ENCODE assay signal across 24 mouse cellular contexts in genomic region chr10:34912153-34912723, GRCm38 (mm10).
DNase-seq lines count a peak whose midpoint lies in the region; ATAC-seq and TF ChIP-seq lines count a peak whose summit lies in the region.
"Had no signal": no experiment of that assay in that cellular context is flagged by ENCODE, and none has a peak within 500 bp of the region (broad histone marks: within the 10 kb centered on the region; RNA-seq: fewer than 3 reads in every experiment).

No protein-coding gene starts in this region.

- H3K4me2 ChIP-seq in forebrain, postnatal 0 days (ENCODE audit: low read depth) = no peak overlapping the region
- H3K4me2 ChIP-seq in forebrain, embryonic 15.5 days (replicated peaks) = no peak overlapping the region
- H3K4me2 ChIP-seq in heart, embryonic 13.5 days = peak overlapping the region; percentile 24; the same call in 1 of the 2 replicates
- H3K4me2 ChIP-seq: embryonic facial prominence, embryonic 13.5 days; limb, embryonic 15.5 days; lung, embryonic 15.5 days; midbrain, embryonic 15.5 days; neural tube, embryonic 13.5 days had no signal

- no peak for ATAC-seq in forebrain, postnatal 0 days
- no peak for ATAC-seq in forebrain, embryonic 15.5 days (replicated peaks)
- no peak for ATAC-seq in heart, embryonic 13.5 days (ENCODE audit: extremely low read depth, insufficient number of reproducible peaks, low FRiP score, low TSS enrichment)
- ATAC-seq: CD4-positive, CD25-positive, alpha-beta regulatory T cell, adult 4 months; forebrain, embryonic 16.5 days; hindbrain, postnatal 0 days; intestine, embryonic 16.5 days; midbrain, embryonic 15.5 days had no signal

- intact Hi-C loops in heart, postnatal 14 days (cut with DNase I) = no loop called here

- H3K9ac ChIP-seq in forebrain, postnatal 0 days = no peak overlapping the region
- H3K9ac ChIP-seq in forebrain, embryonic 15.5 days (replicated peaks) = no peak overlapping the region
- H3K9ac ChIP-seq in heart, embryonic 13.5 days = no peak overlapping the region
- H3K9ac ChIP-seq: embryonic facial prominence, embryonic 13.5 days; limb, embryonic 15.5 days; liver, embryonic 14.5 days; lung, embryonic 15.5 days; midbrain, embryonic 15.5 days; neural tube, embryonic 13.5 days had no signal

- no peaks in the 10 kb centered on the region for H3K9me3 ChIP-seq in forebrain, postnatal 0 days (ENCODE audit: low read length)
- no peaks in the 10 kb centered on the region for H3K9me3 ChIP-seq in forebrain, embryonic 15.5 days
- H3K9me3 ChIP-seq in heart, embryonic 13.5 days = no peaks in the 10 kb centered on the region
- H3K9me3 ChIP-seq: embryonic facial prominence, embryonic 13.5 days; limb, embryonic 15.5 days; lung, embryonic 15.5 days; midbrain, embryonic 15.5 days; neural tube, embryonic 13.5 days had no signal

- peak; percentile 5 for DNase-seq in forebrain, postnatal 0 days
- peak; percentile 32 for DNase-seq in brain, embryonic 14.5 days (ENCODE audit: low read depth)
- DNase-seq in heart, postnatal 14 days = peak; percentile 4 to 27
- DNase-seq in lung, adult 18-20 months = no peak
- no peak for DNase-seq in kidney, adult 9 months
- no peak for DNase-seq in right cerebral cortex, postnatal 14 days
- DNase-seq: adrenal gland, postnatal 36 days; cerebellum, adult 18-20 months; gastrocnemius, postnatal 36 days; layer of hippocampus, adult 9-11 months; lung, postnatal 4 days had no signal

- no peak for TF ChIP-seq POLR2A in brain, embryonic 14.5 days (IDR thresholded peaks at IDR 0.05; ENCODE audit: borderline replicate concordance, extremely low read depth, insufficient read depth, insufficient read length, poor library complexity, severe bottlenecking)

- 39% methylated on average over 2 of the region's 2 CpGs for WGBS in forebrain, postnatal 0 days
- WGBS in forebrain, embryonic 15.5 days = 46% methylated on average over 2 of the region's 2 CpGs
- WGBS in heart, embryonic 13.5 days = 53% methylated on average over 2 of the region's 2 CpGs

- no peak overlapping the region for H3K4me3 ChIP-seq in forebrain, postnatal 0 days (ENCODE audit: low read depth, low read length)
- H3K4me3 ChIP-seq in forebrain, embryonic 15.5 days = no peak overlapping the region
- H3K4me3 ChIP-seq in heart, embryonic 13.5 days = no peak overlapping the region
- H3K4me3 ChIP-seq: embryonic facial prominence, embryonic 13.5 days; limb, embryonic 15.5 days; lung, embryonic 15.5 days; midbrain, embryonic 15.5 days; neural tube, embryonic 13.5 days had no signal

- no peaks in the 10 kb centered on the region for H3K36me3 ChIP-seq in forebrain, postnatal 0 days (ENCODE audit: insufficient read depth)
- no peaks in the 10 kb centered on the region for H3K36me3 ChIP-seq in forebrain, embryonic 15.5 days
- H3K36me3 ChIP-seq in heart, embryonic 13.5 days = no peaks in the 10 kb centered on the region
- H3K36me3 ChIP-seq: embryonic facial prominence, embryonic 13.5 days; limb, embryonic 15.5 days; lung, embryonic 15.5 days; midbrain, embryonic 15.5 days; neural tube, embryonic 13.5 days had no signal

- no peaks in the 10 kb centered on the region for H3K27me3 ChIP-seq in forebrain, postnatal 0 days (ENCODE audit: insufficient read depth, low read length)
- no peaks in the 10 kb centered on the region for H3K27me3 ChIP-seq in forebrain, embryonic 15.5 days
- H3K27me3 ChIP-seq in heart, embryonic 13.5 days (replicated peaks) = no peaks in the 10 kb centered on the region
- H3K27me3 ChIP-seq: embryonic facial prominence, embryonic 13.5 days; limb, embryonic 15.5 days; lung, embryonic 15.5 days; midbrain, embryonic 15.5 days; neural tube, embryonic 13.5 days had no signal

- TF ChIP-seq CTCF in forebrain, postnatal 0 days (IDR thresholded peaks at IDR 0.05; ENCODE audit: low read depth) = no peak
- TF ChIP-seq CTCF in brain, embryonic 14.5 days (IDR thresholded peaks at IDR 0.05; ENCODE audit: borderline replicate concordance, extremely low read depth, insufficient read depth, insufficient read length) = no peak

- no peak overlapping the region for H3K27ac ChIP-seq in forebrain, postnatal 0 days (ENCODE audit: low read depth, low read length)
- H3K27ac ChIP-seq in forebrain, embryonic 15.5 days (replicated peaks) = no peak overlapping the region
- peak overlapping the region; percentile 80 for H3K27ac ChIP-seq in heart, embryonic 13.5 days (replicated peaks)
- H3K27ac ChIP-seq: embryonic facial prominence, embryonic 13.5 days; hindbrain, postnatal 0 days; limb, embryonic 15.5 days; liver, embryonic 14.5 days; lung, embryonic 15.5 days; midbrain, embryonic 15.5 days; neural tube, embryonic 13.5 days; stomach, postnatal 0 days had no signal

- no peaks in the 10 kb centered on the region; the same call in 1 of the 2 replicates for H3K4me1 ChIP-seq in forebrain, postnatal 0 days (ENCODE audit: insufficient read depth)
- H3K4me1 ChIP-seq in forebrain, embryonic 15.5 days = no peaks in the 10 kb centered on the region
- 0 out of 2 replicates have a peak, but pooled peaks cover 5% of the 10 kb centered on the region for H3K4me1 ChIP-seq in heart, embryonic 13.5 days
- H3K4me1 ChIP-seq: embryonic facial prominence, embryonic 13.5 days; limb, embryonic 15.5 days; lung, embryonic 15.5 days; midbrain, embryonic 15.5 days; neural tube, embryonic 13.5 days had no signal

Comparison
In these comparisons a context has a peak if more than half of its experiments do, and no peak if none do; other contexts are left out.
1. DNase-seq: peak in forebrain, postnatal 0 days (single experiment), brain, embryonic 14.5 days (single experiment) and heart, postnatal 14 days (2 of 2); none in lung, adult 18-20 months (0 of 2), kidney, adult 9 months (single experiment) and right cerebral cortex, postnatal 14 days (single experiment).